Mouse (Mus musculus) heart, adult 10 weeks (tissue): ENCODE data around the gene Trpc7. TPM values are rescaled to one million over a fixed set of nuclear protein-coding genes. Genes with fewer than 3 reads are reported as not detected.

Experiments
- polyA plus RNA-seq: library from polyadenylated mRNA; stranded (reverse); fragments of 350-450 nt; fragmentation: Illumina TruSeq; extraction: RNeasy Lipid Tissue Mini Kit (QIAGEN cat#74804); gene quantifications from one replicate; pipeline ENCODE4 v1.2.3, GENCODE M21; 2014; ENCODE audit warnings: low read depth, low replicate concordance

The Trpc7 gene
- polyA plus RNA-seq = not detected

GRCm38 (mm10) chr13:56895893-56896292 is at the start of gene Trpc7:
Gene Trpc7 (minus strand): TSS chr13:56895993.

GRCm38 (mm10) chr13:56753192-56753951 is 142.4 kb downstream of the Trpc7 start, which contains the start of gene Gm45623:
Gene Gm45623 (minus strand): TSS chr13:56753827.

Other genes starting within 250 kb of the Trpc7 start
- 22.1 TPM for gene Smad5, start 193.0 kb downstream of the Trpc7 start, polyA plus RNA-seq
- not detected for gene Gm45623, start 142.2 kb downstream of the Trpc7 start, polyA plus RNA-seq